Mouse (Mus musculus) lung, postnatal 25 days (tissue): ENCODE data around the gene Cdc42bpg.
A peak's percentile ranks its signal among the peaks of the same experiment; 100 is the strongest.
"Not testable (repeated sequence)": the region's sequence is repeated elsewhere in the genome, so short reads cannot be mapped to it uniquely, and the experiment has no call there.

ENCODE experiments used
- DNase-seq: peaks from one replicate; pipeline ENCODE4 v3.0.0; 2022; ENCODE audit warnings: low spot score

The Cdc42bpg gene

GRCm38 (mm10) chr19:6296551-6297210 is 9.6 kb upstream of the Cdc42bpg start:
- DNase-seq: no peak

- DNase-seq: peak; percentile 75
Measured at GRCm38 (mm10) chr19:6297641-6298040, 8.6 kb upstream of the Cdc42bpg start.

- DNase-seq: no peak
Measured at GRCm38 (mm10) chr19:6299003-6299402, 7.3 kb upstream of the Cdc42bpg start.

- DNase-seq: peak; percentile 71
Measured at GRCm38 (mm10) chr19:6299450-6300267, 6.6 kb upstream of the Cdc42bpg start.

- peak; percentile 88 for DNase-seq
Measured at GRCm38 (mm10) chr19:6300402-6300841, 5.8 kb upstream of the Cdc42bpg start.

- no peak for DNase-seq
Measured at GRCm38 (mm10) chr19:6302114-6302513, 4.1 kb upstream of the Cdc42bpg start.

- DNase-seq: no peak
Measured at GRCm38 (mm10) chr19:6302522-6302921, 3.7 kb upstream of the Cdc42bpg start.

GRCm38 (mm10) chr19:6303831-6304230 is 2.4 kb upstream of the Cdc42bpg start:
- no peak for DNase-seq

GRCm38 (mm10) chr19:6304787-6305516 is 1.3 kb upstream of the Cdc42bpg start:
- DNase-seq: peak; percentile 93

GRCm38 (mm10) chr19:6305517-6306115 is 640 bp upstream of the Cdc42bpg start:
- DNase-seq: no peak

- DNase-seq: peak; percentile 88
Measured at GRCm38 (mm10) chr19:6306586-6306985, 330 bp downstream of the Cdc42bpg start.

GRCm38 (mm10) chr19:6307733-6308531 is 1.7 kb downstream of the Cdc42bpg start:
- DNase-seq: peak; percentile 84

GRCm38 (mm10) chr19:6310181-6310580 is 3.9 kb downstream of the Cdc42bpg start:
- DNase-seq: no peak

GRCm38 (mm10) chr19:6311783-6312182 is 5.5 kb downstream of the Cdc42bpg start:
- DNase-seq: not testable (repeated sequence)

GRCm38 (mm10) chr19:6313796-6314195 is 7.5 kb downstream of the Cdc42bpg start:
- DNase-seq: no peak

- peak; percentile 60 for DNase-seq
Measured at GRCm38 (mm10) chr19:6314513-6314912, 8.3 kb downstream of the Cdc42bpg start.

- DNase-seq: no peak
Measured at GRCm38 (mm10) chr19:6315573-6315972, 9.3 kb downstream of the Cdc42bpg start.

GRCm38 (mm10) chr19:6318145-6318544 is 11.9 kb downstream of the Cdc42bpg start:
- no peak for DNase-seq

- DNase-seq: no peak
Measured at GRCm38 (mm10) chr19:6321358-6321757, 15.1 kb downstream of the Cdc42bpg start.

- DNase-seq: peak; percentile 47
Measured at GRCm38 (mm10) chr19:6321786-6322621, 15.7 kb downstream of the Cdc42bpg start.
